Mouse (Mus musculus): Measurements from ENCODE around the gene Rabep1. TPM values are rescaled to one million over a fixed set of nuclear protein-coding genes. Genes with fewer than 3 reads are reported as not detected.

Gene Rabep1
- polyA plus RNA-seq, 1 experiment = 2.9 TPM

DNA sequence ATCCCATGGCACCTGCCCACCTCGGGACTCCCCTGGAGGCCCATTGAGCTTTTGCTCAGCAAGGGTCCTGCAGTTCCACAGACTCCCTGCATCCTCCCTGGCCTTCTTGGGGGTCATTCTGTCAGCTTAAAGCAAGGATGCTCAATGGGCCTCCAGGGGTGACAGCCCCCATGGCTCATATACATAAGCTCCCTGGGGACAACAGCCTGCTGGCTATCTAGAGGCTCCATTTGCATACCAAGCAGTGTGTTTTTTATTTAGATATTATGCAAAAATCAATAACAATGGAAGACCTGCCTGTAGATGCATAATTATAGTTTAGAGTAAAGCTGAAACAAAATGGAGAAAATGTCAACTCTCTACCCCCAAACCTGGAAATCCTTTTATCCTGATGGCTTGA is 35.6 kb upstream of the Rabep1 start:
- Histone ChIP-seq H3K9me3 (peaks cover 4% of the 10 kb centered on the region; the same call in 1 of the 2 replicates), H3K4me1 (peaks cover 61% of the 10 kb centered on the region), H3K27me3 (replicated peaks) (peaks cover 62% of the 10 kb centered on the region), H3K4me3 (replicated peaks) (no peak overlapping the region), H3K36me3 (replicated peaks; ENCODE audit: low read length) (no peaks in the 10 kb centered on the region)
- TF ChIP-seq GATA1 (IDR thresholded peaks at IDR 0.05; ENCODE audit: borderline replicate concordance, low read length) = no peak
- TF ChIP-seq FLI1 (IDR thresholded peaks at IDR 0.05; ENCODE audit: low read length) = no peak

GRCm38 (mm10) chr11:70811041-70811440 is 33.5 kb upstream of the Rabep1 start:
- Histone ChIP-seq H3K9me3 (peaks cover 4% of the 10 kb centered on the region; the same call in 1 of the 2 replicates), H3K4me3 (replicated peaks) (no peak overlapping the region), H3K27me3 (replicated peaks) (peaks cover 44% of the 10 kb centered on the region), H3K4me1 (peaks cover 48% of the 10 kb centered on the region), H3K36me3 (replicated peaks; ENCODE audit: low read length) (no peaks in the 10 kb centered on the region)
- TF ChIP-seq GATA1 (IDR thresholded peaks at IDR 0.05; ENCODE audit: borderline replicate concordance, low read length) = no peak
- no peak for TF ChIP-seq FLI1 (IDR thresholded peaks at IDR 0.05; ENCODE audit: low read length)

- Histone ChIP-seq H3K4me3 (replicated peaks) (peak overlapping the region; percentile 33), H3K4me1 (peaks cover 48% of the 10 kb centered on the region), H3K9me3 (peaks cover 4% of the 10 kb centered on the region; the same call in 1 of the 2 replicates), H3K36me3 (replicated peaks; ENCODE audit: low read length) (no peaks in the 10 kb centered on the region), H3K27me3 (replicated peaks) (peaks cover 43% of the 10 kb centered on the region)
- no peak for TF ChIP-seq FLI1 (IDR thresholded peaks at IDR 0.05; ENCODE audit: low read length)
- TF ChIP-seq GATA1 (IDR thresholded peaks at IDR 0.05; ENCODE audit: borderline replicate concordance, low read length) = no peak
Observed at GRCm38 (mm10) chr11:70811471-70812240, 32.9 kb upstream of the Rabep1 start.

GRCm38 (mm10) chr11:70812365-70812764 is 32.2 kb upstream of the Rabep1 start, which contains the start of gene Scimp:
Gene Scimp (minus strand): TSS chr11:70812586.
- H3K4me1 ChIP-seq = peaks cover 45% of the 10 kb centered on the region

GRCm38 (mm10) chr11:70815071-70815470 is 29.5 kb upstream of the Rabep1 start:
- Histone ChIP-seq H3K4me1 (peaks cover 32% of the 10 kb centered on the region), H3K9me3 (peaks cover 9% of the 10 kb centered on the region), H3K4me3 (replicated peaks) (no peak overlapping the region), H3K27me3 (replicated peaks) (peaks cover 36% of the 10 kb centered on the region), H3K36me3 (replicated peaks; ENCODE audit: low read length) (no peaks in the 10 kb centered on the region)
- no peak for TF ChIP-seq FLI1 (IDR thresholded peaks at IDR 0.05; ENCODE audit: low read length)

More at GRCm38 (mm10) chr11:70812365-70812764, 32.2 kb upstream of the Rabep1 start, which contains the start of gene Scimp:
- TF ChIP-seq GATA1 (IDR thresholded peaks at IDR 0.05; ENCODE audit: borderline replicate concordance, low read length) (no peak), FLI1 (IDR thresholded peaks at IDR 0.05; ENCODE audit: low read length) (no peak)
- Histone ChIP-seq H3K9me3 (peaks cover 7% of the 10 kb centered on the region), H3K36me3 (replicated peaks; ENCODE audit: low read length) (no peaks in the 10 kb centered on the region), H3K4me3 (replicated peaks) (peak within 1 kb of the TSS; percentile 33), H3K27me3 (replicated peaks) (peaks cover 40% of the 10 kb centered on the region)

GRCm38 (mm10) chr11:70815498-70816078 is 29.0 kb upstream of the Rabep1 start:
- TF ChIP-seq FLI1 (IDR thresholded peaks at IDR 0.05; ENCODE audit: low read length) (no peak), GATA1 (IDR thresholded peaks at IDR 0.05; ENCODE audit: borderline replicate concordance, low read length) (no peak)
- H3K36me3 ChIP-seq (replicated peaks; ENCODE audit: low read length) = no peaks in the 10 kb centered on the region

GRCm38 (mm10) chr11:70816770-70817169 is 27.8 kb upstream of the Rabep1 start:
- peaks cover 32% of the 10 kb centered on the region for H3K4me1 ChIP-seq
- peaks cover 31% of the 10 kb centered on the region for H3K27me3 ChIP-seq (replicated peaks)
- H3K36me3 ChIP-seq (replicated peaks; ENCODE audit: low read length) = no peaks in the 10 kb centered on the region
- no peak overlapping the region for H3K4me3 ChIP-seq (replicated peaks)
- TF ChIP-seq GATA1 (IDR thresholded peaks at IDR 0.05; ENCODE audit: borderline replicate concordance, low read length) (no peak), FLI1 (IDR thresholded peaks at IDR 0.05; ENCODE audit: low read length) (no peak)
- H3K9me3 ChIP-seq = peaks cover 9% of the 10 kb centered on the region

More at GRCm38 (mm10) chr11:70815498-70816078, 29.0 kb upstream of the Rabep1 start:
- H3K9me3 ChIP-seq = peaks cover 9% of the 10 kb centered on the region
- H3K4me1 ChIP-seq = peaks cover 32% of the 10 kb centered on the region
- peak overlapping the region; percentile 42 for H3K4me3 ChIP-seq (replicated peaks)
- H3K27me3 ChIP-seq (replicated peaks) = peaks cover 38% of the 10 kb centered on the region

GRCm38 (mm10) chr11:70820120-70820519 is 24.5 kb upstream of the Rabep1 start:
- Histone ChIP-seq H3K36me3 (replicated peaks; ENCODE audit: low read length) (no peaks in the 10 kb centered on the region), H3K9me3 (peaks cover 9% of the 10 kb centered on the region), H3K4me1 (peaks cover 20% of the 10 kb centered on the region), H3K27me3 (replicated peaks) (peaks cover 30% of the 10 kb centered on the region), H3K4me3 (replicated peaks) (no peak overlapping the region)
- TF ChIP-seq GATA1 (IDR thresholded peaks at IDR 0.05; ENCODE audit: borderline replicate concordance, low read length) = no peak
- no peak for TF ChIP-seq FLI1 (IDR thresholded peaks at IDR 0.05; ENCODE audit: low read length)

DNA sequence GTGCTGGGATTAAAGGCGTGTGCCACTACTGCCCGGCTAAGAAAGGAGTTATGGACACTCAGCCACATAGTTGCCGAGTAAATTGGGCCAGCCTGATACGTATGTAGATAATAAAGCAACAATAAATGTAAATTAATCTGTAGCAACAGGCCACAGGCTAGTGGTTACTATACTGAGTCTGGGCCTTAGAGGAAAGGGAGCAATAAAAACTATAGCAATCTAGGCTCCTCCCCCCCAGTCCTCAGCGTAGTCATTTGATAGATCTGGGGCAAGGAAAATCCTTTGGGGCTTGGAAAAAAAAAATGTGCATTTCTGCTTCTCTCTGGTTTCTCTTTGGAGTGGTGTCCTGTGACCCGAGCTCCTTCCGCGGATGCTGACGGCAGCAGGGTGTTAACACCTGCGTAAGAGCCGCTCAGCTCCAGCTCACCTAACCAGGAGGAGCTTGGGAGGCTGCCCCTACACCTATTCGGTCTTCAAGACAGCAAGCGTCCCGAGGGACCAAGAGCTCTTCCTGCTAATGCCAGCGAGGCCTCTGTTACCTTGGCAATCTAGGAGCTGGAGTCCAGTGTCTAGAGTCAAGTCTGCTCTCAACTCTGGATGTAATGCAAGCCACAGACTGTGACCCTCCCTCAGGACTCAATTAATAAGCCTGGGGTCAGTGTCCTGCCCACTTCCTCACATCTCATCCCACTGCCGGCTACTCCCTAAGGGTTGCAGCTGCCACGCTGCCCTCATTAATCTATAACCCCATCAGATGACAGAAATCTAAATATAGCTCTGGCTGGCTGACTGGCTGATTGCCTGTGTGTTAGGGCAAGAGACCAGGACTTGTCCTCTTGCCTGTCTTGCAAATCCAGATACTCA is 22.6 kb upstream of the Rabep1 start:
- peaks cover 4% of the 10 kb centered on the region for H3K4me1 ChIP-seq
- no peak for TF ChIP-seq FLI1 (IDR thresholded peaks at IDR 0.05; ENCODE audit: low read length)
- no peak for TF ChIP-seq GATA1 (IDR thresholded peaks at IDR 0.05; ENCODE audit: borderline replicate concordance, low read length)
- H3K4me3 ChIP-seq (replicated peaks) = no peak overlapping the region
- no peaks in the 10 kb centered on the region for H3K36me3 ChIP-seq (replicated peaks; ENCODE audit: low read length)
- H3K27me3 ChIP-seq (replicated peaks) = peaks cover 28% of the 10 kb centered on the region
- peaks cover 7% of the 10 kb centered on the region for H3K9me3 ChIP-seq

All from megakaryocyte, embryonic 14.5 days (primary cell).